In the genomic region with DNA sequence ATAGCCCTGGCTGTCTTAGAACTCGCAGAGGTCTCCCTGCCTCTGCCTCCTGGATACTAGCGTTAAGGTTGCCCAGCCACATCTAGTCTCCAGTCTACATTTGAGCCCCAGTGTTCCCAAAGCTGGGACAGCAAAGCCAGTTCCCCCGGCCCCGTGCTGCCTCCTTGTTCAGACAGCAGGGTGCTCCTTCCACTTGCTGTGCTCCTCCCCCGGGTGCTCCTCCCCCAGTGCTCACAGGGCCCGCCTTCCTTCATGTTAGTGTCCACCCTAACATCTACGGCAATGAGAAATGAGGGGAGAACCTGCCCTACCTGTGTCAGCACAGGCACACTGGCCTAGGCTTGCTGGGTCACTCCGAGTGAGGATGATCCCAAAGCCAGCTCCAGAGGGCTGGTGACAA, we compare ENCODE assay signal across 38 mouse cellular contexts. TPM values are rescaled to one million over a fixed set of nuclear protein-coding genes. Genes with fewer than 3 reads are reported as not detected.
DNase-seq lines count a peak whose midpoint lies in the region; ATAC-seq and TF ChIP-seq lines count a peak whose summit lies in the region.
"Had no signal": no experiment of that assay in that cellular context is flagged by ENCODE, and none has a peak within 500 bp of the region (broad histone marks: within the 10 kb centered on the region; RNA-seq: fewer than 3 reads in every experiment).

No protein-coding gene starts in this region.

- peak overlapping the region; percentile 99 for H3K27ac ChIP-seq in embryonic fibroblast, embryonic 13.5 days (ENCODE audit: insufficient read depth, low read length)
- H3K27ac ChIP-seq in liver, embryonic 14.5 days = peak overlapping the region; percentile 66
- no peak overlapping the region for H3K27ac ChIP-seq in lung, postnatal 0 days (ENCODE audit: low read length)
- H3K27ac ChIP-seq: forebrain, embryonic 12.5 days; hindbrain, embryonic 13.5 days; midbrain, embryonic 13.5 days; stomach, postnatal 0 days had no signal

- no peak for DNase-seq in liver, embryonic 14.5 days (ENCODE audit: low read depth in 3 of 3, low spot score in 3 of 3)
- DNase-seq in natural killer cell, adult 2 months (ENCODE audit: low spot score in 2 of 2) = no peak
- no peak for DNase-seq in cerebellum, postnatal 36 days
- no peak for DNase-seq in lung, postnatal 0 days (ENCODE audit: low spot score)
- DNase-seq: adrenal gland, adult 2 months; adrenal gland, postnatal 36 days; cerebellum, adult 8-10 months; cerebellum, postnatal 25 days; forebrain, postnatal 0 days; gastrocnemius, postnatal 36 days; heart, adult 18-20 months; heart, postnatal 4 days; kidney, adult 9 months; kidney, postnatal 10 days; layer of hippocampus, postnatal 36 days; left cerebral cortex, postnatal 4 days; lung, embryonic 14.5 days; right cerebral cortex, postnatal 25 days; spleen, adult 18-20 months; thymus, adult 18-20 months; thymus, postnatal 25 days had no signal

- H3K27me3 ChIP-seq in megakaryocyte, embryonic 14.5 days (replicated peaks) = no peaks in the 10 kb centered on the region
- no peaks in the 10 kb centered on the region for H3K27me3 ChIP-seq in liver, embryonic 14.5 days (ENCODE audit: control insufficient read depth, insufficient read depth, low read length)
- H3K27me3 ChIP-seq in lung, postnatal 0 days (replicated peaks; ENCODE audit: insufficient read depth, low read length) = no peaks in the 10 kb centered on the region
- H3K27me3 ChIP-seq: forebrain, embryonic 12.5 days; hindbrain, embryonic 13.5 days; midbrain, embryonic 13.5 days had no signal

- WGBS in liver, embryonic 14.5 days (ENCODE audit: insufficient replicate concordance) = 76% methylated on average over 8 of the region's 8 CpGs
- 87% methylated on average over 8 of the region's 8 CpGs for whole genome bisulfite sequencing in lung, postnatal 0 days

- no peak overlapping the region for H3K9ac ChIP-seq in liver, embryonic 14.5 days (replicated peaks)
- no peak overlapping the region for H3K9ac ChIP-seq in lung, postnatal 0 days (replicated peaks; ENCODE audit: low read depth)
- H3K9ac ChIP-seq: forebrain, embryonic 12.5 days; forebrain, postnatal 0 days; hindbrain, embryonic 13.5 days; lung, embryonic 14.5 days; midbrain, embryonic 13.5 days had no signal

- TF ChIP-seq POLR2A in embryonic fibroblast, embryonic 13.5 days (IDR thresholded peaks at IDR 0.05; ENCODE audit: low read depth, low read length) = no peak

- no peak for TF ChIP-seq EP300 in liver, embryonic 14.5 days (IDR thresholded peaks at IDR 0.05; ENCODE audit: low read depth)
- TF ChIP-seq EP300 in lung, postnatal 0 days (IDR thresholded peaks at IDR 0.05) = no peak

- H3K9me3 ChIP-seq in megakaryocyte, embryonic 14.5 days = no peaks in the 10 kb centered on the region
- H3K9me3 ChIP-seq in liver, embryonic 14.5 days (ENCODE audit: control insufficient read depth, low read length) = no peaks in the 10 kb centered on the region
- H3K9me3 ChIP-seq in lung, postnatal 0 days (ENCODE audit: low read length) = no peaks in the 10 kb centered on the region
- H3K9me3 ChIP-seq: forebrain, embryonic 12.5 days; hindbrain, embryonic 13.5 days; midbrain, embryonic 13.5 days had no signal

- peak overlapping the region; percentile 29 for H3K4me3 ChIP-seq in megakaryocyte, embryonic 14.5 days (replicated peaks)
- no peak overlapping the region for H3K4me3 ChIP-seq in embryonic fibroblast, embryonic 13.5 days (ENCODE audit: insufficient read depth, low read length)
- no peak overlapping the region for H3K4me3 ChIP-seq in liver, embryonic 14.5 days (ENCODE audit: insufficient read depth in 1 of 2, low read depth in 2 of 2, low read length in 2 of 2)
- no peak overlapping the region for H3K4me3 ChIP-seq in lung, postnatal 0 days (ENCODE audit: low read depth, low read length)
- H3K4me3 ChIP-seq: forebrain, embryonic 12.5 days; hindbrain, embryonic 13.5 days; midbrain, embryonic 13.5 days had no signal

- H3K4me1 ChIP-seq in megakaryocyte, embryonic 14.5 days = peaks cover 64% of the 10 kb centered on the region
- peaks cover 6% of the 10 kb centered on the region for H3K4me1 ChIP-seq in embryonic fibroblast, embryonic 13.5 days (ENCODE audit: control insufficient read depth, insufficient read depth, low read length)
- H3K4me1 ChIP-seq in liver, embryonic 14.5 days (replicated peaks; ENCODE audit: control insufficient read depth in 2 of 2, insufficient read depth in 2 of 2, low read length in 1 of 2) = peaks cover 33 to 43% of the 10 kb centered on the region in 2 experiments
- no peaks in the 10 kb centered on the region for H3K4me1 ChIP-seq in lung, postnatal 0 days (ENCODE audit: insufficient read depth, low read depth, low read length)
- H3K4me1 ChIP-seq: forebrain, embryonic 12.5 days; midbrain, embryonic 13.5 days had no signal

- no peak for ATAC-seq in megakaryocyte, adult 5-6 weeks (ENCODE audit: poor library complexity, severe bottlenecking)
- ATAC-seq in liver, embryonic 14.5 days (ENCODE audit: insufficient read depth) = no peak
- no peak for ATAC-seq in lung, postnatal 0 days
- ATAC-seq: activated CD4-positive, CD25-positive, alpha-beta regulatory T cell, adult 4 months; forebrain, postnatal 0 days; intestine, embryonic 16.5 days; midbrain, embryonic 13.5 days had no signal

- no peak for TF ChIP-seq CTCF in embryonic fibroblast, embryonic 13.5 days (IDR thresholded peaks at IDR 0.05; ENCODE audit: borderline replicate concordance, insufficient read depth, low read length)
- TF ChIP-seq CTCF in liver, embryonic 14.5 days (IDR thresholded peaks at IDR 0.05; ENCODE audit: low read depth) = no peak
- no peak for TF ChIP-seq CTCF in lung, postnatal 0 days (IDR thresholded peaks at IDR 0.05)

- peaks cover 92% of the 10 kb centered on the region for H3K36me3 ChIP-seq in megakaryocyte, embryonic 14.5 days (replicated peaks; ENCODE audit: low read length)
- H3K36me3 ChIP-seq in liver, embryonic 14.5 days (replicated peaks; ENCODE audit: control insufficient read depth, insufficient read depth, low read depth) = peaks cover 12% of the 10 kb centered on the region
- H3K36me3 ChIP-seq in lung, postnatal 0 days (ENCODE audit: insufficient read depth, low read length) = peaks cover 10% of the 10 kb centered on the region; the same call in 1 of the 2 replicates

- no peak overlapping the region for H3K4me2 ChIP-seq in liver, embryonic 14.5 days (ENCODE audit: low read depth)
- H3K4me2 ChIP-seq in lung, postnatal 0 days (replicated peaks; ENCODE audit: low read depth, low read length) = no peak overlapping the region
- H3K4me2 ChIP-seq: forebrain, embryonic 12.5 days; heart, embryonic 11.5 days; hindbrain, embryonic 13.5 days; lung, embryonic 14.5 days; midbrain, embryonic 13.5 days had no signal

RNA-seq across cellular contexts. Expression of a gene that starts 20.1 kb away (rescaled TPM):
- 0.34 and 0.63 TPM in 2 replicates for polyA plus RNA-seq in megakaryocyte, embryonic 14.5 days (2012; ENCODE audit: insufficient read depth, low replicate concordance)
- 0.23 TPM in 1 of 2 replicates, not detected in the other for total RNA-seq in megakaryocyte, adult 5-6 weeks (2015)
- not detected in 2 replicates for total RNA-seq in megakaryocyte, adult 5-6 weeks (2017)
- 6.7 and 7.0 TPM in 2 replicates for polyA plus RNA-seq in embryonic fibroblast, embryonic 13.5 days (2011; ENCODE audit: insufficient read length, low read depth, missing spikeins)
- 2.3 and 4.0 TPM in 2 replicates for polyA plus RNA-seq in liver, embryonic 14.5 days (2012; rRNA removed)
- polyA plus RNA-seq in liver, embryonic 14.5 days (2014; fragmentation: Nextera tagmentation; extraction: Ambion mirVana) = 6.2 and 6.4 TPM in 2 replicates
- 1.8 and 3.2 TPM in 2 replicates for polyA plus RNA-seq in lung, postnatal 0 days (2015; fragmentation: Nextera tagmentation; extraction: Ambion mirVana)
- total RNA-seq: megakaryocyte-erythroid progenitor cell, adult 5-6 weeks had no signal
- polyA plus RNA-seq: activated CD4-positive, CD25-positive, alpha-beta regulatory T cell, adult 4 months had no signal

RNA-seq across cellular contexts. Expression of a gene that starts 39.1 kb away (rescaled TPM):
- 11.6 and 24.8 TPM in 2 replicates for polyA plus RNA-seq in megakaryocyte, embryonic 14.5 days (2012; ENCODE audit: insufficient read depth, low replicate concordance)
- 32.2 and 32.4 TPM in 2 replicates for total RNA-seq in megakaryocyte, adult 5-6 weeks (2015)
- total RNA-seq in megakaryocyte, adult 5-6 weeks (2017) = 63.5 and 63.9 TPM in 2 replicates
- polyA plus RNA-seq in embryonic fibroblast, embryonic 13.5 days (2011; ENCODE audit: insufficient read length, low read depth, missing spikeins) = 85.9 and 90.2 TPM in 2 replicates
- polyA plus RNA-seq in liver, embryonic 14.5 days (2012; rRNA removed) = 33.1 and 36.8 TPM in 2 replicates
- 39.0 and 39.4 TPM in 2 replicates for polyA plus RNA-seq in liver, embryonic 14.5 days (2014; fragmentation: Nextera tagmentation; extraction: Ambion mirVana)
- 58.7 and 62.4 TPM in 2 replicates for polyA plus RNA-seq in lung, postnatal 0 days (2015; fragmentation: Nextera tagmentation; extraction: Ambion mirVana)

RNA-seq across cellular contexts. Expression of a gene that starts 40.1 kb away (rescaled TPM):
- polyA plus RNA-seq in megakaryocyte, embryonic 14.5 days (2012; ENCODE audit: insufficient read depth, low replicate concordance) = 55.6 and 136 TPM in 2 replicates
- 15.3 and 17.3 TPM in 2 replicates for total RNA-seq in megakaryocyte, adult 5-6 weeks (2015)
- total RNA-seq in megakaryocyte, adult 5-6 weeks (2017) = 9.4 and 10.6 TPM in 2 replicates
- 41.4 and 42.8 TPM in 2 replicates for polyA plus RNA-seq in embryonic fibroblast, embryonic 13.5 days (2011; ENCODE audit: insufficient read length, low read depth, missing spikeins)
- polyA plus RNA-seq in liver, embryonic 14.5 days (2012; rRNA removed) = 55.1 and 63.6 TPM in 2 replicates
- 27.7 and 30.4 TPM in 2 replicates for polyA plus RNA-seq in liver, embryonic 14.5 days (2014; fragmentation: Nextera tagmentation; extraction: Ambion mirVana)
- 10.8 and 10.9 TPM in 2 replicates for polyA plus RNA-seq in lung, postnatal 0 days (2015; fragmentation: Nextera tagmentation; extraction: Ambion mirVana)

RNA-seq across cellular contexts. Expression of a gene that starts 52.7 kb away (rescaled TPM):
- not detected in 2 replicates for polyA plus RNA-seq in megakaryocyte, embryonic 14.5 days (2012; ENCODE audit: insufficient read depth, low replicate concordance)
- not detected in 2 replicates for total RNA-seq in megakaryocyte, adult 5-6 weeks (2015)
- not detected in 2 replicates for total RNA-seq in megakaryocyte, adult 5-6 weeks (2017)
- polyA plus RNA-seq in embryonic fibroblast, embryonic 13.5 days (2011; ENCODE audit: insufficient read length, low read depth, missing spikeins) = not detected in 2 replicates
- polyA plus RNA-seq in liver, embryonic 14.5 days (2012; rRNA removed) = not detected in 2 replicates
- polyA plus RNA-seq in liver, embryonic 14.5 days (2014; fragmentation: Nextera tagmentation; extraction: Ambion mirVana) = not detected in 2 replicates
- polyA plus RNA-seq in lung, postnatal 0 days (2015; fragmentation: Nextera tagmentation; extraction: Ambion mirVana) = 27.6 TPM in 1 of 2 replicates, not detected in the other
- total RNA-seq: adrenal gland, adult 2 months; adrenal gland, postnatal 36 days; forebrain, postnatal 0 days; gastrocnemius, adult 18-20 months; gastrocnemius, postnatal 36 days; heart, adult 18-20 months; heart, postnatal 4 days; layer of hippocampus, postnatal 36 days; left cerebral cortex, postnatal 4 days; megakaryocyte-erythroid progenitor cell, adult 5-6 weeks had no signal
- polyA plus RNA-seq: activated CD4-positive, CD25-positive, alpha-beta regulatory T cell, adult 4 months; adrenal gland, adult 2 months; embryonic facial prominence, embryonic 11.5 days; forebrain, embryonic 12.5 days; forebrain, postnatal 0 days; heart, embryonic 11.5 days; heart, embryonic 16.5 days; hindbrain, embryonic 13.5 days; intestine, embryonic 16.5 days; large intestine, adult 2 months; limb, embryonic 14.5 days; lung, embryonic 14.5 days; midbrain, embryonic 13.5 days; neural tube, embryonic 14.5 days had no signal
